Mouse (Mus musculus) granulocyte monocyte progenitor cell, adult 5-6 weeks (primary cell): ENCODE results near the gene Dmrt1. TPM values are rescaled to one million over a fixed set of nuclear protein-coding genes. Genes with fewer than 3 reads are reported as not detected.

Experiments used
- ATAC-seq: replicated peaks from 2 replicates; pipeline ENCODE4 v1.8.0; 2016; ENCODE audit warnings: mild to moderate bottlenecking, moderate TSS enrichment, inconsistent platforms; ENCODE audit not compliant: poor library complexity, severe bottlenecking
- total RNA-seq, 2 experiments: library from RNA; stranded (forward) in 1 of 2; stranded (reverse) in 1 of 2; fragments of 200-712, 200-1000 nt in 1 of 2; fragments of >200 nt in 1 of 2; fragmentation: Nextera tagmentation in 1 of 2; gene quantifications; 2 replicates each; pipeline ENCODE4 v1.2.3; 2014 to 2017

The Dmrt1 gene
- total RNA-seq, 2 experiments from 2014 or later, result not detected

DNA sequence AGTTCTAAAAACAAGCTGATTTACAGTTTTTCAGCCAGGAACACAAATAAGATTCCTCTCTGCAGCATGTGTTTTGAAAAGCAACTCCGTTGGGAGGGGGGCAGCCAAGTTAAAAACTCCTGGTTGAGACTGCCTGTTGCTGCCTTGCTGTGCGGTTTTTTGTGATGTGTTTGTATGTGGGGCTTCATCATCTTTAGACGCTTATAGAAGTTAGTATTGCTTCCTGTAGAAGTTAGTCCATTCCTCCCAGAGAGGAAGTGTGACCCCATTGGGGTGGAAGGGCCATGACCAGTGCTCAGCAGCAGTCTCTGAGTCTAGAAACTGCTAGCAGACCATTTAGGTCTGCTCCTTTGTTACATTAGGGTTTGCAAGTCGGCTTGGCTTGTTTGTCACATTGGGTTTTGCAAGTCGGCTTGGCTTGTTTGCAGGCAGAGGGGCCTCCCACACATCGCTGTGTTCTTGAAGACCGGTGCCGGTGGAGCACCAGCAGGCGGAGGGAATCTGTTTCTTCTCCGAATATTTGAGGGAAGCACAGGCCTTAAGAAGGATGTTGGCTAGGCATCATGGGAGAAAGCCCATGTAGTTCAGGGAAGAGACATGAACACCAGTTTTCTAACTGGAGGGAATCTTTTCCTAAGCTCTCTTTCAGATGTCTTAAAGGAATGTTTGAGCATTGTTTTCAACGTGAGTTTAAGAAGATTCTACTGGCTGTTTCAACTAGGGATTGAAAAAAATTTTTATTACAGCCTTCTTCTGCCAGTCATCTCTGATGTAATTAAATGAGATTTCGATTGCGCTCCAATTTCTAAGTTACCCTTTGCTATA is 108.3 kb downstream of the Dmrt1 start:
- peak; percentile 14; the same call in 1 of the 2 replicates for ATAC-seq

DNA sequence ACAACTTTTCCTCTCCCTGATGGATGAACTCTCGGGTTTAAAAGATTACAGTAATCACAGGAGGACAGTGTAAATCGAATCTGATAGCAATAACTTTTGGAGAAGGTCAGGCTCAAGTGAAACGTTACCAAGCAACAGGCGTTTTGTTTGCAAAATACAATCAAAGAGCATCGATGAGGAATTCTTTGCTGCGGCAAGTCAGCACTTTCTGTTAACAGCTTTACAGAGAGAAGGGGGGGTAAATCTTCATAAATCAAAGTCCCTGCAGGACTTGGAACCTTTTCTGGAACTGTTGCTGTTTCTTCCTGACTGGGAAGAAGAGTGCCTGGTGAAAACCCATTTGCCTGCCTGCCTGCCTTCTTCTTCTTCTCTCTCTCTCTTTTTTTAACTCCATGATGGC is 110.5 kb downstream of the Dmrt1 start:
- no peak for ATAC-seq

DNA sequence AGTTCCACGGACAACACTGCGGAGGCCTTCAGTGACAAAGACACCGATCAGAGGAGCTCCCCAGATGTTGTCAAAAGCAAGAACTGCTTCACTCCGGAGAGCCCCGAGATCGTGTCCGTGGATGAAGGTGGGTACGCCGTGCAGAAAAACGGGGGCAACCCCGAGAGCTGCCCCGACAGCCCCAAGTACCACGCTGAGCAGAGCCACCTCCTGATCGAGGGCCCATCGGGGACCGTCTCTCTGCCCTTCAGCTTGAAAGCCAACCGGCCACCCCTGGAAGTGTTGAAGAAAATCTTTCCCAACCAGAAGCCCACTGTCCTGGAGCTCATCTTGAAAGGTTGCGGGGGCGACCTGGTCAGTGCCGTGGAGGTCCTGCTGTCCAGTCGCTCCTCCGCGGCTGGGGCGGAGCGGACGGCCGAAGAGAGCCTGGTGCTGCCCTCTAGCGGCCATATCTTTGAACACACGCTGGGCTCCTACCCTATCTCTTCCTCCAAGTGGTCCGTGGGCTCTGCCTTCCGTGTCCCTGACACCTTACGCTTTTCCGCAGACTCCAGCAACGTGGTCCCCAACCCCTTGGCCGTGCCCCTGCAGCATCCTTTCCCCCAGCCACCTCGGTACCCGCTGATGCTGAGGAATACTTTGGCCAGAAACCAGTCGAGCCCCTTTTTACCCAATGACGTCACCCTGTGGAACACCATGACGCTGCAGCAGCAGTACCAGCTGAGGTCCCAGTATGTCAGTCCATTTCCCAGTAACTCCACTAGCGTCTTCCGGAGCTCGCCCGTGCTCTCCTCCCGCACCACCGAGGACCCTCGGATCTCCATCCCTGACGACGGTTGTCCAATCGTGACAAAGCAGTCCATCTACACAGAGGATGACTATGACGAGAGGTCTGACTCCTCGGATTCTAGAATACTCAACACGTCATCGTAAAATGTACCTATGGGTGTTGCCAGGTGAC is 117.2 kb downstream of the Dmrt1 start:
- ATAC-seq, result peak; percentile 93

DNA sequence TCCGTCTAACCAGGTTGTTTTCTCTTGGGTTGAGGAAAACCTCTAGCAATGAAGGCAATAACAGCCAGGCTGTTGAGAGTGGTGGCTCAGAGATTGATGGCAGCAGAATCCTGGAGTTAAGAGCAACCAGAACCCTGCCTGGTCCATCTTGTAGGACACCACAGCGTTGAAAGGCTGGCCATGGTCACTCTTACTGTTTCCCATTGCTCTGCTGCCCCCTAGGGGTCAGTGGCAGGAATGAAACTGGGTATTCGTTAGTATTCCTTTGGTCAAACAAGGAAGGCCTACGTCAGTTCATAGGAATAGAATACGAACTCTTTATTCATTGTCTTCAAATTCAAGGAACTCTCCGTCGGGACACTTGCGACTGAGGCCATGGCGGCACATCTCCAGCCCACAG is 123.1 kb downstream of the Dmrt1 start:
- ATAC-seq, result peak; percentile 88

DNA sequence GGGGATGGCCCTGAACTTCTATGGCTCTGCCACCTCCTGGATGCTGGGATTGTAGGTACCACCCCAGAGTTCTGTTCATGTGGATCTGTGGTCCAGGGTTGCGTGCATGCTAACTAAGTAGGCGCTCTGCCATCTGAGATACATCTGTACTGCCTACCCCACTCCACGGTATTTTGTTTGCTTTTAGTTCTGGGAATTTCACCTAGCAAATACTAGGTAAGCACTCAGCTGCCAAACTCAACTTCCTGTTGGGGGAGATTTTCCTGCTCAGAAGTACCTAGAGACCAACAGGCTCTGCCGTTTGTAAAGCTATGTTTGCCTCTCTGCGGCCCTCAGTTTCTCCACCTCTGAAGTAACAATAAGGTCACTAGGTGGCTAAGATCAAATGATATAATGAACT is 129.7 kb downstream of the Dmrt1 start:
- no peak for ATAC-seq

DNA sequence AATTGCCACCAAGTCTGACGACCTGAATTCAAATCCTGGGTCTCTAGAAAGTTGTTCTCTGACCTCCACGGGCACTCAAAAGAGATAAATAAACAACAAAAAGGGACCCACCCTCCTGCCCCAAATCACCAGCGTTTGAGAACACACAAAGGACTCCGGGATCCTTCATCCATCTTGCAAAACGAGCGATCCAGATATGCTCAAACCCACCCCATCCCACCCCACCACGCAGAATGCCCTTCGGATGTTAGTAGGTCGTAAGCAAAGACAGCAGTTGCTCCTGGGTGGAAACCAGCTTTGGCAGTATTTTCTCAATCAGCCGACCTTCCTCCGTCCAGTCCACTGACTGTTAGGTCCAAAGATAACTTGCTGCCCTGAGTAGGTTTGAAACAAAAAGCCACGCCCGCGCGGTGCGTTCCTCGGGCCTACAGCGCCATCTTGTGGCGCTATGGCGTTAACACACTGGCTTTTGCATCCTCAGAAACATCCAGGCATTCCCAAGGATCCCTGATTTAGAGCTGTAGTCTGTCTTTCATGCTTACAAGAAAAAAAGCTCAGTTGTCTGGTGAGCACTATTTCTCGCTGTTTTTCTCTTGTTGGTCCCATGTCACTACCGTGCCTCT is 130.3 kb downstream of the Dmrt1 start:
- peak; percentile 62 for ATAC-seq

DNA sequence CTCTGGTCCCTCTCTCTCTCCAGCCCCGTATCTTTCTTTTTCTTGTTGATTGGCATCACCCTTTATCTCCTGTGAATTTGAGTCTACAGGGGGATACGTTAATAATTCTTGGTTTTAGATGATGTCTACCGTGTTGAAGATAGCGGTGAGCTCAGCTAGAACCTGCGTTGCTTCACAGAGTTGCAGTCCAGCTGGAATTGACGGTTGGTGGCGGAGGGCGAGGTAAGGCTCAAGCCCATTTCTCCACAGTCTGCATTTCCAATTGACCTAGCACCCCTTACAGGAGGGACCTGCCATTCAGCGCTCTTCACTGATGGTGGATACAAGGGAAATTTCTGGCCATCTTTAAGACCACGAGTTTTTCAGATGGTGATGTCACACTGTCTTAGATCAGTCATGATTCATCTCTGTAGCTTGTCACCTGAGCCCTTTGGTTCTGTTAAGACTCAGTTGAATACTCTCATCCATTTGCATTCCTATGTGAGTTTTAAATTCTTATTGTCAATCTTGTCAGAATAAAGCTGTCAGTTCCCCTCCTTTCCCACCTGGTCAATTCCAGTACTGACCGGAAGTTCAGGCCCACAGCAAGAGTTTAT is 133.4 kb downstream of the Dmrt1 start:
- ATAC-seq, result no peak

DNA sequence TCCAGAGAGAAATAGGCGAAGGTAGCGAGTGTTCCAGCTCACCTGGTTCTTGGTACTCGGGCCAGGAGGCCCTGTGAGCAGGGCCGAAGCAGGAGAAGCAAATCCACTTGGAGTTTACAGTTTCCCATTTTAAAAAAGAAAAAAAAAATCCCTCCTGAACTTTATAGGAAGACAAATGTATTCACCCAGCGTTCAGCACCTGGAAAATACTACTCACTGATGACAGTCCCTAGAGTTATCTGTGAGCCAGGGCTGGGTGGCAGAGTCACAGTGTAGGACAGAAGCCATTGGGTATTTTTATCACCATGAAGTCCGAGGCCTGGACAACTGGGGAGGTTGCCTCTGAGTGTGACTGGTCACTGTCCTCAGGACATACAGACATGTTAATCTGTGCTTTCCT is 136.4 kb downstream of the Dmrt1 start:
- ATAC-seq, result no peak

DNA sequence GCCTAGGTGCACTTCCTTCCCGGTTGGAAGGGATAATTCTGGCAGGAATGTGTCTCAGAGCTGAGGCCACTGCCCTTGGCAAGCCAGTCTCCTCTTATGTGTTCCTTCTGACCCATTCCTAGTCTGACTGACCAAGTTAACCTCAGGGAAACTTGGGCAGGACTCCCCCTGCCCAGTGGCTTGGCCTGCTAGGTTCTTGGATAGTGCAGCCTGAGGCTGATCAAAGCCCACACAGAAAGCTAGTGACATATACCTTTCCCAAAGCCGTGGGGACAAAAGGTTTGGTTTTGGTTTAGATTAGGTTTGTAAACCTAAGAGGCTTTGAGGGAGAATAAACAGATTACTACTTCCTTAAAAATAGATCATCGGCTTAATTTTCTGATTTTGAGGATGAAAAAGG is 141.7 kb downstream of the Dmrt1 start:
- ATAC-seq, result no peak

DNA sequence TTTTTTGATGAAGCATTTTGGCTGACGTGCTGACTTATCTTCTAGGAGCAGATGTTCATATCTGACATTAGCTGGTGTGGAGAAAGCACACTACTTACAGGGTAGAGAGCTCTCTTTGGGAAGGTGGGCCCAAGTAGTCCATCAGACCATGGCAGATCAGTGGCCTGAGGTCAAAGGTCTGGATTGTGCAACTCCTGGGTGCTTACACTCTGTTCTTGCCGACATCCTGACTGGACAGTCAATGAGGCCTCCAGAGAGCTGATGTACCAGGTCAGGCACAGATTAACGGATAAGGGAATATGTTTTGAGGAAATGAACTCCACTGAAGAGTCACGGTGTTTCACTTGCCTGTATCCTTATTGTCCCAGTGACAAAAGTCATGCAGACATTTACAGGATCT is 143.3 kb downstream of the Dmrt1 start:
- no peak for ATAC-seq

DNA sequence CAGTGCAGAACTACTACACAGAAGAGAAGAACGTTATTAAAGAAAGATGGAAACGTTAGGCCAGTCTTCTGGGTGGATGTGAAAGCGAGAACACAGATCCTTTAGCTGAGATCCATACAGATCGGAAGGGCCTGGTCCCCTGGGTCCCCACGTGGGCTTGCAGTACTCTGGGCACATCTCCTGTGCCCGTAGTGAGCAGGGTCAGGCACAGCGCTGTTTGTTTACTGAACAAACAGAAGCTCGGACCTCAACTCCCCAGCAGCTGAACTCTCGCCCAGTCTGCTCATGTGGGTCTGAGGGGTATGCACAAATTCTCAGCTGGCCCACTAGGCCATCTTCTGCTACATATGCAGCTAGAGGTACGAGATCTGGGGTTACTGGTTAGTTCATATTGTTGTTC is 145.1 kb downstream of the Dmrt1 start:
- ATAC-seq, result no peak

DNA sequence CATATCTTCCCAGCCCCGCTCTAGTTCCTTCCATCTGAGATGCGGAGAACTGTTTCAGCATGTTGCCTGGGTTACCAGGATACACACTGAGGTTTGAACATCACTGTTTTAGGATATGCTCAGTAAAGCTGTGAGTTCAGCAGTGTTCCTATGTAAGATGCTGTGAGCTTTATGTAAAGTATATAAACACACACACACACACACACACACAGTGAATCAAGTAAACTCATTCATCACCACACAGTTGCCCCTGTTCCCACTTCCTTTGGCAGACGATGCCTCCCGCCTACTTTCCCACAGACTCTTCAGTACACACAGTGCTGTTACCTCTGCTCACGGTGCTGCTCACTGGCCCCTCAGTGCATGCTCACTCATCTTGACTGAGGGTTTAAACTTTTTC is 147.1 kb downstream of the Dmrt1 start:
- no peak for ATAC-seq

Other genes starting within 250 kb of the Dmrt1 start
- gene Dmrt3, start 104.7 kb downstream of the Dmrt1 start, total RNA-seq (2014; fragmentation: Nextera tagmentation), result not detected in 2 replicates
- not detected in 2 replicates for gene Dmrt3, start 104.7 kb downstream of the Dmrt1 start, total RNA-seq (2017)
- 0.82 TPM in 1 of 2 replicates, not detected in the other for gene Dmrt2, start 166.8 kb downstream of the Dmrt1 start, total RNA-seq (2014; fragmentation: Nextera tagmentation)
- not detected in 2 replicates for gene Dmrt2, start 166.8 kb downstream of the Dmrt1 start, total RNA-seq (2017)